Mouse (Mus musculus) forebrain, embryonic 14.5 days (tissue): ENCODE data around the gene Kcnab1. TPM values are rescaled to one million over a fixed set of nuclear protein-coding genes. Genes with fewer than 3 reads are reported as not detected.
A peak's percentile ranks its signal among the peaks of the same experiment; 100 is the strongest.

Experiments
- ATAC-seq: fragments of 200-750 bp; cut with Nextera tagmentation; 2 replicates; pipeline ENCODE4 v1.8.0; 2017; ENCODE audit warnings: mild to moderate bottlenecking, moderate library complexity
- DNase-seq: peaks from one replicate; pipeline ENCODE4 v3.0.0-alpha.2; 2015; ENCODE audit warnings: low spot score
- H3K27ac ChIP-seq: fragments of 300-500 bp; sonication (generic); 2 replicates; pipeline ENCODE4 v1.5.1; 2014; ENCODE audit warnings: low read depth, mild to moderate bottlenecking, control low read depth, low read length, moderate library complexity
- H3K27me3 ChIP-seq: fragments of 300-500 bp; sonication (generic); replicated peaks from 2 replicates; pipeline ENCODE4 v1.6.1; 2014; ENCODE audit warnings: low read length, control low read depth, mixed read lengths; ENCODE audit not compliant: control insufficient read depth, insufficient read depth
- H3K36me3 ChIP-seq: fragments of 300-500 bp; sonication (generic); 2 replicates; pipeline ENCODE4 v1.6.1; 2014; ENCODE audit warnings: low read length, control low read depth; ENCODE audit not compliant: control insufficient read depth, insufficient read depth
- H3K4me1 ChIP-seq: fragments of 300-500 bp; sonication (generic); 2 replicates; pipeline ENCODE4 v1.6.1; 2014; ENCODE audit warnings: antibody characterized with exemption, low read length, control low read depth; ENCODE audit not compliant: control insufficient read depth, insufficient read depth
- H3K4me2 ChIP-seq: fragments of 300-500 bp; sonication (generic); 2 replicates; pipeline ENCODE4 v1.6.1; 2014; ENCODE audit warnings: mild to moderate bottlenecking, control low read depth, low read length
- H3K4me3 ChIP-seq: fragments of 300-500 bp; sonication (generic); 2 replicates; pipeline ENCODE4 v1.5.1; 2014; ENCODE audit warnings: low read depth, low read length, control low read depth
- H3K9ac ChIP-seq: fragments of 300-500 bp; sonication (generic); 2 replicates; pipeline ENCODE4 v1.6.1; 2014; ENCODE audit warnings: mild to moderate bottlenecking, low read length, control low read depth, moderate library complexity
- H3K9me3 ChIP-seq: fragments of 300-500 bp; sonication (generic); replicated peaks from 2 replicates; pipeline ENCODE4 v1.6.1; 2016; ENCODE audit warnings: low read length, control low read depth, mixed read lengths; ENCODE audit not compliant: control insufficient read depth
- WGBS: fragments of 180-500 bp; shearing (Covaris S2); extraction: QIAGEN DNeasy Blood & Tissue Kit; methylation state at CpG from one replicate; pipeline ENCODE4 v1.1.7; 2014; 5-methylcytosine and 5-hydroxymethylcytosine counted together
- polyA plus RNA-seq: library from polyadenylated mRNA; unstranded; fragments of >200 nt; fragmentation: Nextera tagmentation; extraction: Ambion mirVana; gene quantifications from 2 replicates; pipeline ENCODE4 v1.2.1, GENCODE M21; 2014

Gene Kcnab1
- polyA plus RNA-seq, 1 experiment from 2014 or later: 4.1 TPM

DNA sequence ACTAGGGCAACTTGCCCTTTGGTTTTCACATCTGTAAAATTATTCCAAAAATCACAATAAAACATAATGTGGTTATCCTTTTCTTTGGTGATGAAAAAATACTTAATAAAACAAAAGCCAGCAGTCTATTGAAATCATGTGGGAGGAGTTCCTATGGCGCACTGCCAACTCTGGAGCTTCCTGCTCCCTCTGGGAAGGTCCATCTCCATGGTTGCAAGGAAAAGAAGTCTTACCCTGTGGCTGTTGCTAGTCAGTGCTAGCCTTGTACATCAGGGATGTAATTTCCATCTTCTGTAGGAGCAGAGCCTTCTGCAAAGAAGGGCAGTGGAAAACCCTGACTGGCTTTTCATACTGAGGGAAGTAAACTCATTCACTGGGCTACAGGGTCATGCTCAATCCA is 254.3 kb downstream of the Kcnab1 start:
- DNase-seq (peak; percentile 11), ATAC-seq (no peak)
- Histone ChIP-seq H3K9me3 (no peaks in the 10 kb centered on the region), H3K36me3 (no peaks in the 10 kb centered on the region), H3K9ac (no peak overlapping the region), H3K4me2 (no peak overlapping the region), H3K4me3 (no peak overlapping the region), H3K27ac (no peak overlapping the region), H3K4me1 (no peaks in the 10 kb centered on the region), H3K27me3 (no peaks in the 10 kb centered on the region)
- WGBS: 81% methylated on average over 1 of the region's 1 CpGs

DNA sequence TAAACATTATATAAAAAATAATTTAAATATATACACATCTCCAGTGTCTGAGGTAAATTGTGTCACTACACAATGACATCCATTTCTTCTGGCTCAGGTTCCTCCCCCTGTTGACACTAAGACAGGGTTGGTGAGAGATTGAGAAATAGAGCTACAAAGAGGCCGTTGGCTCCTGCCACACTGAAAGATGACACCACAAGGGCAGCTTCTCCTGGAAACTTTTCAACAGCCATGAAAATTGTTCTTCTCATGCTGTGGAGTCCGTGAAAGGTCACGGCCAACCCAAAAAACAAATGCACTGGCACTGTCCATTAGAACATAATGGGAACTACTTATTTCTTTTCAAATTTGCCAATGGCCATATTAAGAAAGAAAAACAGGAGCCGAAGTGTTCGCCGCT is 256.0 kb downstream of the Kcnab1 start:
- WGBS: 84% methylated on average over 6 of the region's 6 CpGs
- no peaks in the 10 kb centered on the region; the same call in 1 of the 2 replicates for H3K36me3 ChIP-seq

DNA sequence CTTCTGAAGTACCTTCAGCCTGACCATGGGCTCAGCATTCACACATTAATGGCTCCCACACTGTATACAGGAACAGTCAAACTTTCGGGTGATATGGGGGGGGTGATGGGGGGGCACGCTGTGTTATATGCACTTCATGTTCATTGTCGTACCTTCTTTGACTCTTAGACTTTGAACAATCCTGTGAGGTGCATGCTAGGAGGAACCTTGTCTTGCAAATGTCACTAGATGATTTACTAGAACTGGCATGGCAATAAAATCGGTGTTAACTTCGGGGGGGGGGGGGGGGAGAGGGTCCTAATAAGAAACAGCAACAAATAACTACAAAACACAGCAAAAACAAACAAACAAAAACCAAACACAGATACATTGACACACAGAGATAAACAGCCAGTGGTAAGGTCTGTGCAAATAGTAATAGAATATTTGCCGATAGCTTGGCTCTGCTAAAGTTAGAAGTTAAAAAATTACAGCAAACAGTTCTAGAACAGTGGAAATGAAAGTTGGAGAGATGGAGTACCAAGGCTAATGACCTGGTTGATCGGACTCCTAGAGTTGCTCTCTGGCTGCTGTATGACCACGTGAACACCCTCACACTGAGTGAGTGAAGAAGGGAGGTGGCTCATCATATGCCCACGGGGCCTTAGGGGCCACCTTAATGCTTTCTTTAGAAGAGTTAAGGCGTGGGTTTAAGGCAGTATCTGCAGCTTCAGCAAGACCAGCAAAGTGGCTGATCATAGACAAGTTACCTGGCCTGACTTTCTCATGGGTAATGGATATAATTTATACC is 256.9 kb downstream of the Kcnab1 start:
- H3K27me3 ChIP-seq: no peaks in the 10 kb centered on the region
- no peak overlapping the region for H3K4me3 ChIP-seq
- DNase-seq (no peak), ATAC-seq (no peak)
- no peak overlapping the region for H3K9ac ChIP-seq
- no peaks in the 10 kb centered on the region for H3K9me3 ChIP-seq
- no peaks in the 10 kb centered on the region for H3K4me1 ChIP-seq
- WGBS: 92% methylated on average over 10 of the region's 10 CpGs
- H3K4me2 ChIP-seq: no peak overlapping the region
- peaks cover 7% of the 10 kb centered on the region; the same call in 1 of the 2 replicates for H3K36me3 ChIP-seq
- no peak overlapping the region for H3K27ac ChIP-seq

More for the DNA sequence above, 256.0 kb downstream of the Kcnab1 start:
- Histone ChIP-seq H3K27ac (no peak overlapping the region), H3K4me1 (no peaks in the 10 kb centered on the region), H3K9me3 (no peaks in the 10 kb centered on the region), H3K9ac (no peak overlapping the region), H3K27me3 (no peaks in the 10 kb centered on the region), H3K4me3 (no peak overlapping the region), H3K4me2 (no peak overlapping the region)
- DNase-seq (no peak), ATAC-seq (no peak)

DNA sequence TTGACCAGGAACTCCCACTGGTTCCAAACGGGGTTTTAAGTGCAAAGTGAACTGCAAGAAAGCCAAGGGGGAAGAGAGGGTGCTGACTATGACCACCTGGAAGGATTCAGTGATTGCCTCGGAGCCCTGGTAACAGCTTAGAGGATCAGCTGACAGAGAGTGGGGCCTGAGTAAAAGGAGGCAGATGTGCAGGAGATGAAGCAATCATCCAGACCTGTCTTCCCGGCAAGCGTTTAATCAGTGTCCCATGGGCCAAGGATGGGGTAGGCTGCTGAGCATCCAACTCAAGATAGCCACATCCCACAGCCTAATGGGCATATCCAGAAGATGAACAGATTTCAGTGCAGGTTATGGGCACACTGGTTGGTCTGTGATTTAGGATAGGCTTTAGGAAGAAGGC is 258.8 kb downstream of the Kcnab1 start:
- Histone ChIP-seq H3K9me3 (no peaks in the 10 kb centered on the region), H3K4me3 (no peak overlapping the region), H3K4me1 (no peaks in the 10 kb centered on the region), H3K27ac (no peak overlapping the region), H3K9ac (no peak overlapping the region), H3K4me2 (no peak overlapping the region), H3K36me3 (peaks cover 22% of the 10 kb centered on the region; the same call in 1 of the 2 replicates), H3K27me3 (no peaks in the 10 kb centered on the region)
- ATAC-seq (no peak), DNase-seq (no peak)
- WGBS: 90% methylated on average over 4 of the region's 4 CpGs

DNA sequence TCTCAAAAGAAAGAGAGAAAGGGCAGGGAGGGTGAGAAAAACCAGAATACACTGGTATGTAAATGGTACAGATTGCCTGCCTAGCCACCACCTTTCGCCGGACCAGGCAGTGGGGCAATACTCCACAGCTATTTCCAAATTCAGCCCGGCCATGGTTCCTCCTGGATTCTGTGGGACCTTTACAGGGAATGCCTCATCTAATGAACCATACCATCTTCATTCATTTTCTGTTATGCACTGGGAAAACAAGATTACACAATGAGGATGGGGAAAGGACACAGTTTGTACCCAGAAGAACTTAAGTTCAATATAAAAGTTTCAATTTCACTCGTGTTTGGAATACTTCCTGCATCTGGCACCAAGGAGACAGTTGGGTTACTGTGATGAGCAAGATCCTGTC is 263.4 kb downstream of the Kcnab1 start:
- no peaks in the 10 kb centered on the region for H3K4me1 ChIP-seq
- no peak overlapping the region for H3K4me2 ChIP-seq
- H3K27ac ChIP-seq: no peak overlapping the region
- H3K36me3 ChIP-seq: peaks cover 39% of the 10 kb centered on the region
- no peak overlapping the region for H3K9ac ChIP-seq
- no peaks in the 10 kb centered on the region for H3K9me3 ChIP-seq
- H3K27me3 ChIP-seq: no peaks in the 10 kb centered on the region
- no peak for ATAC-seq
- WGBS: 92% methylated on average over 4 of the region's 4 CpGs
- no peak for DNase-seq
- H3K4me3 ChIP-seq: no peak overlapping the region

DNA sequence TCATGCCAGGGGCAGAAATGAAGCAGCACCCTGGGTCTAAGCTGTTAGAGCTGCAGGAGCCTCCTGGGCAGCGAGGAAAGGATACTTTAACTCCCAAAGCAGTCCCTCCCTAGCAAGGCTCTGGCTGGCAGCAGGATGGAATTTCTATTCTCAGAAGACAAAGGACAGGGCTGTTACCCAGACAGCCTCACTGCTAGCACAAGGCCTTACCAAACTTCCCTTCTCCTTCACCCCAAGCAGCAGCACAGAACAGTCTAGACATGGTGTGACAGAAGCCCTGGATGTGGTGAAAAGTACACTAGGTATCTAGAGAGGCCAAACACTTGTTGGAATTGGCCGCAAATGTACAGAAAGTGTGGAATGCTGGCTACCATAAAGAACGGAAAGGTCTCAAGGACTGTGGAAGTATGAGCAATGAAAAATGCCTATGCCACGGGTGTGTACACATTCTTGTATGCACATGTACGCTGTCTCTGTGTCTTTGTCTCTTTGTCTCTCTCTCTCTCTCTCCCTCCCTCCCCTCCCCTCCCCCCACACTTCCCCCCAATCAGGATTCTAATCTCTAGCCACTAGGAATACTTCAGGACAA is 264.5 kb downstream of the Kcnab1 start:
- ATAC-seq (no peak), DNase-seq (no peak)
- no peaks in the 10 kb centered on the region for H3K27me3 ChIP-seq
- no peak overlapping the region for H3K9ac ChIP-seq
- H3K4me1 ChIP-seq: no peaks in the 10 kb centered on the region
- H3K4me3 ChIP-seq: no peak overlapping the region
- peaks cover 39% of the 10 kb centered on the region for H3K36me3 ChIP-seq
- H3K4me2 ChIP-seq: no peak overlapping the region
- no peaks in the 10 kb centered on the region for H3K9me3 ChIP-seq
- 62% methylated on average over 5 of the region's 5 CpGs for WGBS
- no peak overlapping the region for H3K27ac ChIP-seq

DNA sequence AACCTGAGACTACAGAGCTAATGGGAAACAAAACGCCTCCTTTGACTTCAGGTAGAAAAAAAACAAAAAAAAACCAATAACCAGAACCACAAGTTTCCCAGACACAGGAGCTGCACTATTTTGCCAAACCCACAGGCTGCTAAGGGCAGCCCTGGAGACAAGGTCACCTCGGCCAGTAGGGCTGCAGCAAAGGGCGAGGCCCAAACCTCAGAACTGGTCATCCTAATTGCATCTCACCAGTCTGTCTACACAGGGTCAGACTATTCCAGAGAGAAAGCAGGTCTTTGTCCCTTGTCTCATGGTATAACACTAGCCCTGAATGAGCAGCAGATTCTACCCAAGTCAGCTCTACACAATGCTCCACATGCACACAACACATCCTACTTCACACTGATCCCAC is 265.5 kb downstream of the Kcnab1 start:
- WGBS: 71% methylated on average over 3 of the region's 3 CpGs
- ATAC-seq: no peak
- Histone ChIP-seq H3K4me3 (no peak overlapping the region), H3K9ac (no peak overlapping the region), H3K27me3 (no peaks in the 10 kb centered on the region), H3K27ac (no peak overlapping the region), H3K4me2 (no peak overlapping the region), H3K4me1 (no peaks in the 10 kb centered on the region), H3K36me3 (peaks cover 44% of the 10 kb centered on the region), H3K9me3 (no peaks in the 10 kb centered on the region)
- DNase-seq: no peak

DNA sequence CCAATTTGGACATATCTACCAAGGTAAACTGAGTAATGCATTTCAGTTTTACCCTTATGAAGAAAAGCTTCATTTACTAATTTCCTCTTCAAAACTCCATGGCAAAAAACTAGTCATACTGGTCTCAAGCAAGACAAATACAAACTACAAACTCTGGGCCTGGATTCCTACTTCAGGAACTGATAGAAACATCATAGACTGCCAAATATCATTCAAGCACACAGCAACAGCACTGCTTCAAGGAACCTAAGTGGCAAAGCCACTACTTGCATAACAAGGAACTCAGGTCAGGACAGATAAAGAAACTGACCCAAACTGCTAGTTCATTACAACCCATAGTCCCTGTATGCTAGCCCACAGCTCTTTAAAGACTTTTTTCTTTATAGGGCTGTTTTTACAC is 269.5 kb downstream of the Kcnab1 start:
- Histone ChIP-seq H3K27ac (no peak overlapping the region), H3K4me2 (no peak overlapping the region), H3K27me3 (no peaks in the 10 kb centered on the region), H3K4me3 (no peak overlapping the region), H3K9ac (no peak overlapping the region), H3K4me1 (no peaks in the 10 kb centered on the region), H3K36me3 (peaks cover 50% of the 10 kb centered on the region), H3K9me3 (no peaks in the 10 kb centered on the region)
- no peak for DNase-seq
- no peak for ATAC-seq

DNA sequence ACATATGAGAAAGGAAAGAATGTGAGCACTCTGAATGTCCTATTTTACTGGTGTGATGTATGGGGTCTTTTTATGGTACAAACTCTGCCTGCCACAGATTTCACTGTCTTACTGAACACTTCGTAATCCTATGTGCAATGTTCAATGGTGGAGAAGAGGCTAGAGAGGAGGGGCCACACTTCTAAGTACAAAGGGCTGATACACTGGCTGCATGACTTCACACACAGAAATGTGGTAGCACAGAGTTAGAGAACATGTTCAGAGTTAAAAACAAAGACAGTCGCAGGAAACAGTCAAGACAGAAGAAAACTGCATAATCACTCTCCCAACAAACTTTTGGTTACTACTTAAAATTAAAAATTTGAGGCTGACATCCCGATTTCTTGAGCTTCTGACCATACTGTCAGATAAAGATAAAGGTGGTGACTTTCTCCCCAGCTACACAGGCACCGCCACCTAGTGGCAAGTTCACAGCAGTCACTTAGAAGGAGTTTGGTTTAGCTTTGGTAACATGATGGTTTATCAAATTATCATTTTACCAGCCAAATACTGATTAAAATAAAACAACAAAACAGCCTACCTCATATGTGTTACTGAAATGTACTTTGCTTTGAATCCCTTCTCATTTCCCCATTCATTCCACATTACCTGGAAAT is 270.8 kb downstream of the Kcnab1 start:
- Histone ChIP-seq H3K9me3 (no peaks in the 10 kb centered on the region), H3K4me3 (no peak overlapping the region), H3K4me1 (no peaks in the 10 kb centered on the region), H3K36me3 (peaks cover 62% of the 10 kb centered on the region), H3K4me2 (no peak overlapping the region), H3K27ac (no peak overlapping the region), H3K9ac (no peak overlapping the region), H3K27me3 (no peaks in the 10 kb centered on the region)
- 72% methylated on average over 4 of the region's 4 CpGs for WGBS
- peak; percentile 60 for DNase-seq
- ATAC-seq: no peak
